Mouse (Mus musculus) MEL (cell line): ENCODE results near the gene Grin2b. TPM values are rescaled to one million over a fixed set of nuclear protein-coding genes. Genes with fewer than 3 reads are reported as not detected.

Experiments used
- DNase-seq: peaks from one replicate; pipeline ENCODE4 v3.0.0; 2011; ENCODE audit warnings: low read depth, low spot score
- H3K27ac ChIP-seq: 2 replicates; pipeline ENCODE4 v1.5.1; 2012; ENCODE audit warnings: low read depth, mild to moderate bottlenecking, control low read depth, low read length, moderate library complexity; ENCODE audit not compliant: control insufficient read depth
- H3K27me3 ChIP-seq, 2 experiments: fragments of 150-350 bp in 1 of 2; sonication (generic) in 1 of 2; 2 replicates each; pipeline ENCODE4 v1.6.1; 2012; ENCODE audit warnings: low read length in 2 of 2, mild to moderate bottlenecking in 2 of 2, improper control_type of control experiment in 1 of 2, moderate library complexity in 1 of 2; ENCODE audit not compliant: insufficient read depth in 2 of 2, control insufficient read depth in 1 of 2
- H3K36me3 ChIP-seq, 2 experiments: 2 replicates each; pipeline ENCODE4 v1.6.1; 2012 to 2014; ENCODE audit warnings: low read length in 2 of 2, improper control_type of control experiment in 1 of 2, inconsistent platforms in 1 of 2, mild to moderate bottlenecking in 1 of 2; ENCODE audit not compliant: insufficient read depth in 2 of 2, control insufficient read depth in 1 of 2
- H3K4me1 ChIP-seq, 2 experiments: fragments of 150-350 bp in 1 of 2; sonication (generic) in 1 of 2; 2 replicates each; pipeline ENCODE4 v1.6.1; 2012; ENCODE audit warnings: low read length in 2 of 2, improper control_type of control experiment in 1 of 2, mild to moderate bottlenecking in 1 of 2; ENCODE audit not compliant: insufficient read depth in 2 of 2, control insufficient read depth in 1 of 2
- H3K4me3 ChIP-seq, 2 experiments: fragments of 150-350 bp in 1 of 2; sonication (generic) in 1 of 2; 2 replicates each; pipeline ENCODE4 v1.5.1; 2012; ENCODE audit warnings: low read depth in 2 of 2, low read length in 2 of 2, mild to moderate bottlenecking in 2 of 2, moderate library complexity in 2 of 2, control low read depth in 1 of 2, improper control_type of control experiment in 1 of 2; ENCODE audit not compliant: control insufficient read depth in 1 of 2, insufficient read depth in 1 of 2
- H3K79me2 ChIP-seq: 2 replicates; pipeline ENCODE4 v1.6.1; 2012; ENCODE audit warnings: mild to moderate bottlenecking, low read length, moderate library complexity; ENCODE audit not compliant: control insufficient read depth, poor library complexity, insufficient read depth
- H3K9ac ChIP-seq: 2 replicates; pipeline ENCODE4 v1.6.1; 2012; ENCODE audit warnings: low read depth, mild to moderate bottlenecking, control low read depth, low read length, moderate library complexity; ENCODE audit not compliant: control insufficient read depth, poor library complexity, severe bottlenecking
- H3K9me3 ChIP-seq: fragments of 150-350 bp; sonication (generic); replicated peaks from 2 replicates; pipeline ENCODE4 v1.6.1; 2012; ENCODE audit warnings: mild to moderate bottlenecking, low read length, improper control_type of control experiment, moderate library complexity; ENCODE audit not compliant: insufficient read depth
- BHLHE40 ChIP-seq: IDR thresholded peaks from 2 replicates; pipeline ENCODE4 v1.6.1; 2012; ENCODE audit warnings: low read depth, mild to moderate bottlenecking, inconsistent platforms, low read length, improper control_type of control experiment, borderline replicate concordance
- ELF1 ChIP-seq: IDR thresholded peaks from 2 replicates; pipeline ENCODE4 v1.6.1; 2014; ENCODE audit warnings: low read depth, mild to moderate bottlenecking, inconsistent platforms, low read length, improper control_type of control experiment, moderate library complexity
- GABPA ChIP-seq: IDR thresholded peaks from 2 replicates; pipeline ENCODE4 v1.6.1; 2012; ENCODE audit warnings: low read depth, mild to moderate bottlenecking, inconsistent platforms, low read length, improper control_type of control experiment, moderate library complexity
- GATA1 ChIP-seq: IDR thresholded peaks from 2 replicates; pipeline ENCODE4 v1.6.1; 2011; ENCODE audit warnings: low read depth, low read length, improper control_type of control experiment
- HCFC1 ChIP-seq: IDR thresholded peaks from 2 replicates; pipeline ENCODE4 v1.6.1; 2012; ENCODE audit warnings: low read depth, mild to moderate bottlenecking, inconsistent platforms, low read length, improper control_type of control experiment, moderate library complexity
- JUND ChIP-seq: IDR thresholded peaks from 2 replicates; pipeline ENCODE4 v1.6.1; 2011; ENCODE audit warnings: low read depth, mild to moderate bottlenecking, improper control_type of control experiment, low read length
- MAX ChIP-seq: IDR thresholded peaks from 2 replicates; pipeline ENCODE4 v1.6.1; 2011; ENCODE audit warnings: low read length, improper control_type of control experiment
- MEF2A ChIP-seq: IDR thresholded peaks from 2 replicates; pipeline ENCODE4 v1.6.1; 2014; ENCODE audit warnings: low read depth, mild to moderate bottlenecking, inconsistent platforms, low read length, improper control_type of control experiment; ENCODE audit not compliant: poor library complexity, insufficient replicate concordance, severe bottlenecking; ENCODE audit errors: extremely low read depth
- MXI1 ChIP-seq: IDR thresholded peaks from 2 replicates; pipeline ENCODE4 v1.6.1; 2011; ENCODE audit warnings: mild to moderate bottlenecking, low read depth, low read length, improper control_type of control experiment
- MYB ChIP-seq: IDR thresholded peaks from 2 replicates; pipeline ENCODE4 v1.6.1; 2011; ENCODE audit warnings: mild to moderate bottlenecking, low read depth, low read length, improper control_type of control experiment
- NELFE ChIP-seq: IDR thresholded peaks from 2 replicates; pipeline ENCODE4 v1.6.1; 2011; ENCODE audit warnings: low read depth, low read length, improper control_type of control experiment
- NRF1 ChIP-seq: IDR thresholded peaks from 2 replicates; pipeline ENCODE4 v1.6.1; 2014; ENCODE audit warnings: low read depth, mild to moderate bottlenecking, inconsistent platforms, low read length, improper control_type of control experiment, moderate library complexity; ENCODE audit not compliant: poor library complexity, insufficient read depth, severe bottlenecking
- POLR2A ChIP-seq, 2 experiments: IDR thresholded peaks; 2 replicates each; pipeline ENCODE4 v1.6.1; 2011 to 2012; ENCODE audit warnings: low read length in 2 of 2, mild to moderate bottlenecking in 2 of 2, control low read depth in 1 of 2, improper control_type of control experiment in 1 of 2, low read depth in 1 of 2, moderate library complexity in 1 of 2; ENCODE audit not compliant: control insufficient read depth in 1 of 2, insufficient read depth in 1 of 2, poor library complexity in 1 of 2
- POLR2AphosphoS5 ChIP-seq: IDR thresholded peaks from 2 replicates; pipeline ENCODE4 v1.6.1; 2012; ENCODE audit warnings: low read depth, borderline replicate concordance, mild to moderate bottlenecking, inconsistent platforms, low read length, moderate library complexity, mixed read lengths
- RAD21 ChIP-seq: IDR thresholded peaks from 2 replicates; pipeline ENCODE4 v1.6.1; 2011; ENCODE audit warnings: mild to moderate bottlenecking, low read depth, low read length, improper control_type of control experiment
- SMC3 ChIP-seq: IDR thresholded peaks from 2 replicates; pipeline ENCODE4 v1.6.1; 2011; ENCODE audit warnings: low read depth, low read length, improper control_type of control experiment
- TAL1 ChIP-seq: IDR thresholded peaks from 2 replicates; pipeline ENCODE4 v1.6.1; 2012; ENCODE audit warnings: mild to moderate bottlenecking, inconsistent platforms, low read length, moderate library complexity, mixed read lengths
- USF1 ChIP-seq: IDR thresholded peaks from 2 replicates; pipeline ENCODE4 v1.6.1; 2014; ENCODE audit warnings: low read depth, mild to moderate bottlenecking, inconsistent platforms, low read length, improper control_type of control experiment, moderate library complexity
- ZC3H11A ChIP-seq: IDR thresholded peaks from 2 replicates; pipeline ENCODE4 v1.6.1; 2012; ENCODE audit warnings: low read depth, mild to moderate bottlenecking, inconsistent platforms, low read length, improper control_type of control experiment
- ZKSCAN1 ChIP-seq: IDR thresholded peaks from 2 replicates; pipeline ENCODE4 v1.6.1; 2012; ENCODE audit warnings: low read depth, mild to moderate bottlenecking, inconsistent platforms, low read length, improper control_type of control experiment, moderate library complexity
- ZNF384 ChIP-seq: IDR thresholded peaks from 2 replicates; pipeline ENCODE4 v1.6.1; 2012; ENCODE audit warnings: low read depth, mild to moderate bottlenecking, inconsistent platforms, low read length, improper control_type of control experiment
- polyA plus RNA-seq, 2 experiments: library from polyadenylated mRNA; stranded (reverse) in 1 of 2; unstranded in 1 of 2; fragments of >175 nt in 1 of 2; fragments of >200 nt in 1 of 2; gene quantifications; 2 replicates each; pipeline versions ENCODE4 v1.2.1 to v1.2.4; 2012; ENCODE audit warnings: low replicate concordance in 2 of 2, low read depth in 1 of 2; ENCODE audit not compliant: insufficient read length in 2 of 2, insufficient read depth in 1 of 2, missing spikeins in 1 of 2
- total RNA-seq: library from RNA; depleted of rRNA; stranded (reverse); fragments of 300-350 nt; gene quantifications from 2 replicates; pipeline ENCODE4 v1.2.3, GENCODE M21; 2012

Grin2b gene
- total and polyA plus RNA-seq, 3 experiments, result not detected

- DNase-seq, result no peak
- no peak overlapping the region for H3K4me3 ChIP-seq
- no peaks in the 10 kb centered on the region for H3K4me1 ChIP-seq
- H3K9ac ChIP-seq, result no peak overlapping the region
- H3K27me3 ChIP-seq, result no peaks in the 10 kb centered on the region
- H3K9me3 ChIP-seq, result no peaks in the 10 kb centered on the region
- H3K79me2 ChIP-seq, result no peaks in the 10 kb centered on the region
- H3K36me3 ChIP-seq, result no peaks in the 10 kb centered on the region
- H3K27ac ChIP-seq, result no peak overlapping the region
- TF ChIP-seq POLR2AphosphoS5 (no peak), MAX (no peak), MXI1 (no peak), ZKSCAN1 (no peak), NELFE (no peak), USF1 (no peak), POLR2A (IDR thresholded peaks at IDR 0.05; ENCODE audit: control insufficient read depth in 1 of 2, insufficient read depth in 1 of 2, low read depth in 1 of 2, low read length in 2 of 2, poor library complexity in 1 of 2) (no peak), MEF2A (no peak), ELF1 (no peak), GATA1 (no peak), TAL1 (no peak), BHLHE40 (no peak), ZNF384 (no peak)
- TF ChIP-seq, all 39 proteins: peak for 0
These were observed 42.9 kb downstream of the Grin2b start for GRCm38 (mm10) chr6:136130456-136130855.

- Histone ChIP-seq H3K9me3 (no peaks in the 10 kb centered on the region), H3K36me3 (no peaks in the 10 kb centered on the region)
- TF ChIP-seq SMC3, result no peak
- no peak for TF ChIP-seq BHLHE40
- TF ChIP-seq MYB, result no peak
- TF ChIP-seq ZC3H11A, result no peak
- TF ChIP-seq RAD21, result no peak
- TF ChIP-seq GABPA, result no peak
- TF ChIP-seq MXI1, result no peak
- no peak for TF ChIP-seq NRF1
- TF ChIP-seq NELFE, result no peak
- TF ChIP-seq HCFC1, result no peak
- TF ChIP-seq JUND, result no peak
- TF ChIP-seq, all 39 proteins: peak for 0
- H3K9ac ChIP-seq, result no peak overlapping the region
- no peak overlapping the region for H3K4me3 ChIP-seq
- H3K4me1 ChIP-seq, result no peaks in the 10 kb centered on the region
- no peaks in the 10 kb centered on the region for H3K79me2 ChIP-seq
- no peak overlapping the region for H3K27ac ChIP-seq
- no peaks in the 10 kb centered on the region for H3K27me3 ChIP-seq
- no peak for DNase-seq
These were observed 50.7 kb downstream of the Grin2b start for GRCm38 (mm10) chr6:136122593-136122992.
